Mouse (Mus musculus) thymus, postnatal 25 days (tissue): ENCODE measurements around the gene Hist1h2ba.
A peak's percentile ranks its signal among the peaks of the same experiment; 100 is the strongest.

Source experiments
- DNase-seq: peaks from one replicate; pipeline ENCODE4 v3.0.0; 2022

Gene Hist1h2ba

GRCm38 (mm10) chr13:23933421-23934210 is at the start of gene Hist1h2ba:
Gene Hist1h2ba, minus strand, starts transcription at chr13:23934156.
- DNase-seq: no peak

- DNase-seq: no peak
Observed at GRCm38 (mm10) chr13:23972271-23972670, 38.3 kb upstream of the Hist1h2ba start.

GRCm38 (mm10) chr13:23971870-23972269 is 37.9 kb upstream of the Hist1h2ba start:
- no peak for DNase-seq

DNA sequence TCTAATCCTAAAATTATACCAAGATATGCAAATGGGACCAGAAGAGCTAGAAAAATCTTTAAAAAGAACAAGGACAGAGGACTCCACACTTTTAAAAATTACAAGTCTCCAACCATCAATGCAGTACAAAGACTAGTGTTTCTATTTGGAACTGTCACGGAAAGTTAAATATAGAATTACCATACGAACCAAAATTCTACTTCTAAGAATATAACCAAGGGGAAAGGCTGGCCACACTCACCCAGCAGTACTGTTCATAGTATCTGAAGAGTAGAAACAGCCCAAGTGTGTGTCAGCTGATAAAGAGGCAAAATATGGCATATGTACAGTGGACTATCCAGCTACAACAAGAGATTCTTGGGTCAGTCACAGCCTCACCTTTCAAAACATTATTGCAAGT is 31.0 kb upstream of the Hist1h2ba start:
- DNase-seq: no peak

DNA sequence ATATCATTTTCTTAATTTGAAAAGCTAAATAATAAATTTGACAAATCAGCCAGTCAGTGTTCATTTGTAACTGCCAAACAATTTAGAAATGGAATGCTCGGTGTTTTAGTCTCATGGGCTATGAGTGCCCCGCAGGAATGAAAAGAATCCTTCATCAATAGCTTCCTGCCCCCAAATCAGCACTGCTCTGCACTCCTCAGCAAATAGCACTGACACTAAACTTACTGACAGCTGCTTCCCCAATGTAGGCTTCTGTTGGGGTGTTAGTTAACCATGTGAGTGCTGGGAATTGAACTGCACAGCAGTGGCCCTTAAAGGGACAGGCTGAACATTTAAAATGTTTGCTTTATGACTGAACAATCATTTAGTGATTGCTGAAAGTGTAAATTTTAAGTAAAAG is 25.8 kb upstream of the Hist1h2ba start:
- no peak for DNase-seq

DNA sequence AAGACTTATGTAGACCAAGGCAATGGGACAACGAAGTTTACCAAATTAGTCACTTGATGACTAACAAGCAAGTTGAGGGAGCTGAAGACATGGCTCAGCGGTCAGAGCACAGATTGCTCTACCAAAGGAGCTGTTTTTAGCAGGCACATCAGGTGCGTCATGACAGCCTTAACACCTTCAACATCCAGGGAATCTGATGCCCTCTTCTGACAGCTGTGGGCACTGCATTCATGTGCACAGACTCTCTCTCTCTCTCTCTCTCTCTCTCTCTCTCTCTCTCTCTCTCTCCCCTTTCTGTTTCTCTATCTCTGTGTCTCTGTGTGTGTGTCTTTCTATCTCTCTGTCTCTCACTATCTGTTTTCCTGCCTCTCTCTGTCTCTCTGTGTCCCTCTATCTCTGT is 17.0 kb upstream of the Hist1h2ba start:
- DNase-seq: peak; percentile 19

DNA sequence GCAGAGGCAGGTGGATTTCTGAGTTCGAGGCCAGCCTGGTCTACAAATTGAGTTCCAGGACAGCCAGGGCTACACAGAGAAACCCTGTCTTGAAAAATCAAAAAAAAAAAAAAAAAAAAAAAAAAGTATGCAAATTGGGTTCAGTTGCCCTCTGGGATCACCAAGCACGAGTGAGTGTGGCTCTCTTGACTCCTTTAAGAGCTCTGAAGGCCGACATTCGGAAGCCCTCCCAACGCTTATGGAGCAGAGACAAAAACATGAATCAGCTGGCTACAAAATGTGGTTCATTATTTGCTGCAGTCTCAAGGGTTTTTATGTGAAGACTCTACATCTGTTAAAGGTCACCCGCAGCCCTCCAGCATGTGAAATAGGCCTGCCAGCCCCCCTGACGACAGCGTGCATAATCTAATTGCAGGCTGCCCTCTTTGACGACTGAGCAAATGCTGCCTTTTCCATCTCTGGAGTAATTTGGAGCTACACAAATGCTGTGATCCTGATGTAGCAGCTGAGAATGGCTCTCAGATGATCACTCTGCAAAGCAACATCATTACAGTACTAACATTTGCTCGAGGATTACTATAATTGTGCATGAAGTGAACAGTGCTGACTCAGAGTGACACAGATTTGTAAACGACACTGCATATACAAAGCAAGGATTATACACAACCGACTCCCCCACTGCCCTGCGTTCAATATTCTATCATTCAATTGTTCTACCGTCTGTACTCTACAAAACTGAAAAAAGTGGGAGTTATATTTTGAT is 15.7 kb upstream of the Hist1h2ba start:
- DNase-seq: no peak

- DNase-seq: no peak
Observed at GRCm38 (mm10) chr13:23946254-23946653, 12.3 kb upstream of the Hist1h2ba start.

GRCm38 (mm10) chr13:23942861-23943260 is 8.9 kb upstream of the Hist1h2ba start:
- no peak for DNase-seq

GRCm38 (mm10) chr13:23940291-23940690 is 6.3 kb upstream of the Hist1h2ba start:
- no peak for DNase-seq

GRCm38 (mm10) chr13:23938699-23939098 is 4.7 kb upstream of the Hist1h2ba start:
- DNase-seq: no peak

GRCm38 (mm10) chr13:23934211-23934520 is 210 bp upstream of the Hist1h2ba start, which contains the start of gene Hist1h2aa:
Gene Hist1h2aa, plus strand, starts transcription at chr13:23934462.
- no peak for DNase-seq

DNA sequence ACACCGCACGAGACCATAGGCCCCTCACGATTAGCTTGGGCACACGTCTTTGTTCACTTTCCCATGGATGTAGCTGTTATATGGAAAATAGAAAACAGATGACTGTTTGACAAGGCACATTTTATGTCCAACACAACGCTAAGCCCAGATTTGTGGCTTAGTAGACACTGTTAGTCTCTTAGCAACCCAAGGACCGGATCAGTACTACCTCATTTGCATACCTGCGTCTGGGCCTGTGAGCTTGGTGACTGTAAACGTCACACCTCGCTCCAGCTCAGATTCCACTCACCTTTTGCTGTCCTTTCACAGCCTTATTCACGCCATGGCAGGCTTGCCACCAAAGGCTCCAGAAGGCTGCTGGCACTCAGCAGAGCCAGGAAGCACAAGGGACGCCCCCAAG is 3.1 kb downstream of the Hist1h2ba start:
- no peak for DNase-seq

- no peak for DNase-seq
Observed at GRCm38 (mm10) chr13:23930461-23930860, 3.5 kb downstream of the Hist1h2ba start.

GRCm38 (mm10) chr13:23928637-23929036 is 5.3 kb downstream of the Hist1h2ba start:
- no peak for DNase-seq

- no peak for DNase-seq
Observed at GRCm38 (mm10) chr13:23925792-23926191, 8.2 kb downstream of the Hist1h2ba start.

- DNase-seq: no peak
Observed at GRCm38 (mm10) chr13:23917674-23918073, 16.3 kb downstream of the Hist1h2ba start.

- DNase-seq: no peak
Observed at GRCm38 (mm10) chr13:23916132-23916531, 17.8 kb downstream of the Hist1h2ba start.

DNA sequence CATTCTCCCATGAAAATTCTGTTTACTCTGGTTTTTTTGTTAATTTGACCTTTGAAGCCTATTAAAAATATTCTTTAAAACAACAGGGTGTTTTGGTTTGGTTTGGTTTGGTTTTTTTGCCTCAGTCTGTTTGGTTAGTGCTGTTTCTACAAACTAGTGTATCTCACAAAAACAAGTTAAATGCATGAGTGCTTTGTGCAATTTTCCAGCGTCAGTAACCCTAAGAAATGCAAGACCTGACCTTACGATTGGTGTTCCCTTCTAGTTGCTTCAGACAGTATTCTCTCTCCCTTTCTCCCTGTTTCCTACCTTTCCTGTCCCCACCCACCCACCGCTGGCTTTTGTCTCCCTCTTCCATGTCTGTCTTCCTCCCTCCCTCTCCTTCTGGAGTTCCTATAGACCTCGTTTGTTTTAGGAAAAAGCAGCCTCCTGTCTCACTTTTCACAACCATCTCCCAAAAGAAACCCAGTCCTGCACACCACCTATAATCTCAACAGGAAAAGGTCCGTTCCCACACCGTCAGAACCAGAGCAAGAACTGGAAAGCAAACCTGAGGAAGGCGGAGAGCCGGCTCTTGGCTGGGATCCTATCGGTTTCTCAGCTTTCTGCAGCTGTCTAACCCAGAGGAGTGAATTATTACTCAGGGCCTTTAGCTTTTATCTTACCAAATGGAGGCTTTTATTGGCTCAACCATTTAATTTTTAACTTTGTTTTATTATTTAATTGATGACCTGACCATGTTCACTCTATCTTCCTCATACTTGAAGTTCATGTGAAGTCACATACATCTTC is 19.4 kb downstream of the Hist1h2ba start, which contains the start of gene Slc17a4:
Slc17a4 (minus strand) TSS at position 634 of the 792 bp plus-strand sequence.
- DNase-seq: no peak

DNA sequence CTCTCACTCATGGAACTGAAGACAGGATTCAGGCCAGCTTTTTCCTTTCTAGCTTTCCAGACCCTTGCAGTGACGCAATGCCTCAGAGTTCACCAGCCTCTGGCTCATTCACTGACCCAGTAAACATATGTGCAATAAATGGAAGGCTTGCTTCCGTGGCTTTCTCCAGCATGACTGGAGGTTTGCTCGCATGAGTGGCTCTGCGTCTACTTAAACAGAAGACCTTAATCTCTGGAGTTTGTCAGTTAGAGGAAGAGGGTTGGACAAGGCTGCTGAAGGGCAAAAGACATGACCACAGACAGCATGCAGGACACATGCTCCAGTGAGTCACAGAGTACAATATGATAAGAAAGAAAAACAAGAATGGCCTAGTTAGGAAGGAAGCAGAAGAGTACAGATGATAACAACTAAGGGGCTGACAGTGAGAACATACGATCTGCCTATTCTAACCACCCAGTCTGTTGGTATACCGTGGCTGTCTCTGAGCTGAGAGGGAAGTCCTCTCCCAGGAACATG is 20.1 kb downstream of the Hist1h2ba start:
- no peak for DNase-seq

- no peak for DNase-seq
Observed at GRCm38 (mm10) chr13:23911335-23911734, 22.6 kb downstream of the Hist1h2ba start.

DNA sequence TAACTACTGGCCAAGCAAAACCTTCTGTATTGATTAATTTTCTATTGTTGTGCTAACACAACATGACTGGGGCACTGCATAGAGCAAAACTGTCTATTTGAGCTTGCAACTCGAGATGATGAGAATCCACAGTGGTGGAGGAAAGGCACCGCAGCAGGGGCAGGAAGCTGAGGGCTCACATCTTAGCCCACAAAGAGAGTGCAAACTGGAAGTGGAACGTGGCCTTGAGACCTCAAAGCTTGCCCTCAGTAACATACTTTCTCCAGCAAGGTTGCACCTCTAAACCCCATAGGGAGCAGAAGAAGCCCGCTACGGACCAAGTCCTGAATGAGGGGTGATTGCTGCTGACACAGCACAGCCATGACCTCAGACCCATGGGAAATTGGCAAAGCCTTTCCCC is 23.8 kb downstream of the Hist1h2ba start:
- no peak for DNase-seq

GRCm38 (mm10) chr13:23906906-23907305 is 27.1 kb downstream of the Hist1h2ba start:
- no peak for DNase-seq
